Mouse (Mus musculus) lung, postnatal 4 days (tissue): ENCODE results near the gene Itga3.

Experiments
- DNase-seq, 2 experiments: peaks; one replicate each; pipeline ENCODE4 v3.0.0; 2021

Itga3 gene

GRCm38 (mm10) chr11:95076536-95077111, at the start of gene Itga3:
Gene Itga3 (minus strand): TSS chr11:95076801.
- DNase-seq = peak; percentile 83 to 91

GRCm38 (mm10) chr11:95125366-95125948, 48.9 kb upstream of the Itga3 start:
- no peak for DNase-seq

- no peak for DNase-seq
These were observed 45.5 kb upstream of the Itga3 start for GRCm38 (mm10) chr11:95122100-95122489.

- DNase-seq = no peak
These were observed 44.8 kb upstream of the Itga3 start for GRCm38 (mm10) chr11:95121161-95122099.

GRCm38 (mm10) chr11:95120633-95121020, 44.0 kb upstream of the Itga3 start:
- DNase-seq = no peak

- peak; percentile 51 to 52 for DNase-seq
These were observed 43.5 kb upstream of the Itga3 start, which contains the start of gene Dlx3 for GRCm38 (mm10) chr11:95119990-95120632. Gene Dlx3 (plus strand): TSS chr11:95120119.

- DNase-seq = peak; percentile 70 to 84
These were observed 41.9 kb upstream of the Itga3 start for GRCm38 (mm10) chr11:95118505-95118904.

GRCm38 (mm10) chr11:95117030-95117429, 40.4 kb upstream of the Itga3 start:
- DNase-seq = peak; percentile 58 to 76

- no peak for DNase-seq
These were observed 33.5 kb upstream of the Itga3 start for GRCm38 (mm10) chr11:95110081-95110480.

- no peak for DNase-seq
These were observed 32.4 kb upstream of the Itga3 start for GRCm38 (mm10) chr11:95109000-95109399.

- peak; percentile 74 to 85 for DNase-seq
These were observed 30.0 kb upstream of the Itga3 start for GRCm38 (mm10) chr11:95106440-95107236.

GRCm38 (mm10) chr11:95105274-95105874, 28.8 kb upstream of the Itga3 start:
- DNase-seq = peak; percentile 63 to 87

- peak in 1 of 2 experiments; percentile 61 for DNase-seq
These were observed 27.7 kb upstream of the Itga3 start for GRCm38 (mm10) chr11:95104266-95104665.

GRCm38 (mm10) chr11:95102161-95102904, 25.7 kb upstream of the Itga3 start:
- peak in 1 of 2 experiments; percentile 54 for DNase-seq

GRCm38 (mm10) chr11:95101071-95101788, 24.6 kb upstream of the Itga3 start:
- no peak for DNase-seq

GRCm38 (mm10) chr11:95100393-95100792, 23.8 kb upstream of the Itga3 start:
- peak in 1 of 2 experiments; percentile 52 for DNase-seq

- DNase-seq = no peak
These were observed 21.9 kb upstream of the Itga3 start for GRCm38 (mm10) chr11:95098346-95099095.

GRCm38 (mm10) chr11:95097889-95098288, 21.3 kb upstream of the Itga3 start:
- no peak for DNase-seq

GRCm38 (mm10) chr11:95096608-95097373, 20.2 kb upstream of the Itga3 start:
- DNase-seq = peak; percentile 59 to 84
